Mouse (Mus musculus): ENCODE measurements around the gene Aspa. TPM values are rescaled to one million over a fixed set of nuclear protein-coding genes. Genes with fewer than 3 reads are reported as not detected.

Aspa gene
- total RNA-seq (2023) = 0.15 TPM

DNA sequence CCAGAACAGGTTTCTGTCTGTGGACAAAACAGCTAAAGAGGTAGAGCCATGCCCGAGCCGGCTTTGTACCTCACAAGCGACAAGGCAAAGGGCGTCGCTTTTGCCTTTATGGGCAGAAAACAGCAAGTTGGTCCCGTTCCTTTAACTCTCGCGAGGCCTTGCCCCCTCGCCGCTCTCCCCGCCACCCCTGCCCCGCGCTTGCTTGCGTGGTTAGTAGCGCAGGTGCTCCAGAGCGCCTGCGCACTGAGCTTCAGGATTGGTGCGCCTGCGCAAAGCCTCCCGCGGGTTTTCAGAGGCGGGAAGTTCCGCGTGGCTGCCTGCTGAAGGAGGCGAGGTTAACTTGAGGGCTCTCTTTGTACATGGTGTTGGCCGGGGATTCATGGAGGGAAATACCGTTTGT lies at the start of gene Aspa, which contains the start of the genes Gm49340 and Spata22:
Gene Aspa (minus strand): TSS at position 155 of the 400 bp plus-strand sequence.
Gene Gm49340 (plus strand): TSS at position 300 of the 400 bp plus-strand sequence.
Gene Spata22 (plus strand): TSS at position 300 of the 400 bp plus-strand sequence.

DNA sequence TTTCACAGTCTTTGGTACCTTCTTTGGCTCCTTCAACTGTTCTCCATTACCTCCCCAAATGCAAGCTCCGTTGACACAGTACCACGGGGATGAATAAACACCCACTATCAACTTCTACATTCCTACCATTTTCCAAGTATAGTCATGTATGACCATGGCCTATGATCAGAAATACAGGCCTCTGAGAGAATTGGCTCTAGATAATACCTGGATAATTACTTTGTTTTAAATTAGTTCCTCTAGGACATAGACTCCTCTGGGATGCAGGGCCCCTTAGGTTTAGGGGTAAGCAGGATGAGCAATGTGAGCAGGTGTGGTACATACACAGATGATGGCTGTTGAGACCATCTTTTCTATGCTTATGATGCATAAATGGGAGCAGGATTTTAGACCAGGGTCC lies 41.5 kb upstream of the Aspa start, which contains the start of gene Olfr376:
Gene Olfr376 (plus strand): TSS at position 301 of the 400 bp plus-strand sequence.

DNA sequence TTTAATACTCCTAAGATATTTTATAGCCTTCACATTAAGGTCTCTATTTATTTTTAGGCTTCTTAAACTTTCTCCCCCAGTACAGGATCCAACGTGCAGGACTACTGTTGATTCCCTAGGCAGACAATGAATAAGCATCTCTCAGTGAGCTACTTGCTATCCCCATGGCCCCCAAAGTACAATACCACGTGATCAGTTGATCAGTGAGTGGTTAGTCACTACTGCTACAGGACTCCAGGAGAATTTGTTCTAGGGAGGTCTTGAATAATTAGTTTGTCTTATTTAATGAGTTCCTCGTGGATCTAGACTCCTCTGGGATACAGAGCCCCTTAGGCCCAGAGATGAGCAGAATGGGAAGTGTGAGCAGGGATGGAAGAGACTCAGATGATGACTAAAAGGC lies 21.1 kb upstream of the Aspa start, which contains the start of gene Olfr20:
Gene Olfr20 (plus strand): TSS at position 301 of the 400 bp plus-strand sequence.

DNA sequence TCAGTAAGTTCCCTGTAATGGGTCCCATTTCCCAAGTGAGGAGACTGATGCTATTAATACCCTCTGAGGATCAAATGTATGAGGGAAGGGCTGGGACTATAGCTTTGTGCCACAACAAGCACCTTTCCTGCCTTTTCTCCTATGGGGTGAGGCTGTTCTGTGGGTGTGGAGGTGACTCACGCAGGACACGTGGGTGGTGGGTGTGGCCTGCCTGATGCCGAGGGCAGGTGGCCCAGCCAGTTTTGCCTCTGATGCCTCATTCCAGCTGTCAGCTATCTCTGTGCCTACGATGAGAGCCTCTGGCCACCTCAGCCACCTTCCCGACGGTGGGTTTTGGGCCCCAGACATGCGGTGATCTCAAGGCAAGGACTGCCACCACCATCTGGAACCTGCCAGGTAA lies 62.1 kb downstream of the Aspa start, which contains the start of gene Trpv3:
Gene Trpv3 (plus strand): TSS at position 122 of the 400 bp plus-strand sequence.

Other genes starting within 250 kb of the Aspa start
- 83.8 TPM for gene Itgae, start 239.0 kb downstream of the Aspa start, total RNA-seq (2023)
- gene Haspin, start 191.3 kb downstream of the Aspa start, total RNA-seq (2023) = 1.1 TPM
- 0.34 TPM for gene P2rx5, start 169.2 kb downstream of the Aspa start, total RNA-seq (2023)
- 46.6 TPM for gene Emc6, start 152.6 kb downstream of the Aspa start, total RNA-seq (2023)
- 14.5 TPM for gene Tax1bp3, start 152.5 kb downstream of the Aspa start, total RNA-seq (2023)
- 21.4 TPM for gene Ctns, start 130.6 kb downstream of the Aspa start, total RNA-seq (2023)
- 5.4 TPM for gene Shpk, start 130.1 kb downstream of the Aspa start, total RNA-seq (2023)
- gene Trpv1, start 95.3 kb downstream of the Aspa start, total RNA-seq (2023) = not detected
- gene Trpv3, start 62.2 kb downstream of the Aspa start, total RNA-seq (2023) = not detected
- gene Gm49340, start 145 bp upstream of the Aspa start, total RNA-seq (2023) = not detected
- not detected for gene Spata22, start 145 bp upstream of the Aspa start, total RNA-seq (2023)
- not detected for gene Olfr20, start 21.2 kb upstream of the Aspa start, total RNA-seq (2023)
- gene Olfr376, start 41.6 kb upstream of the Aspa start, total RNA-seq (2023) = not detected
- not detected for gene Olfr1, start 70.0 kb upstream of the Aspa start, total RNA-seq (2023)
- not detected for gene Olfr378, start 98.9 kb upstream of the Aspa start, total RNA-seq (2023)
- gene Olfr380, start 127.9 kb upstream of the Aspa start, total RNA-seq (2023) = not detected
- gene Olfr381, start 162.0 kb upstream of the Aspa start, total RNA-seq (2023) = not detected
- gene Olfr382, start 187.6 kb upstream of the Aspa start, total RNA-seq (2023) = not detected

All from CD8-positive naive resting alpha-beta T cell, adult 57 days (primary cell).